Mouse (Mus musculus) forebrain, embryonic 13.5 days (tissue): ENCODE measurements around the gene Cttnbp2. TPM values are rescaled to one million over a fixed set of nuclear protein-coding genes. Genes with fewer than 3 reads are reported as not detected.

Source experiments
- ATAC-seq: fragments of 200-750 bp; cut with Nextera tagmentation; 2 replicates; pipeline ENCODE4 v1.8.0; 2017
- H3K27ac ChIP-seq: fragments of 300-500 bp; sonication (generic); 2 replicates; pipeline ENCODE4 v1.5.1; 2015; ENCODE audit warnings: inconsistent platforms, mild to moderate bottlenecking, moderate library complexity
- H3K27me3 ChIP-seq: fragments of 300-500 bp; sonication (generic); 2 replicates; pipeline ENCODE4 v1.6.1; 2015; ENCODE audit warnings: mild to moderate bottlenecking, inconsistent platforms
- H3K36me3 ChIP-seq: fragments of 300-500 bp; sonication (generic); 2 replicates; pipeline ENCODE4 v1.6.1; 2015; ENCODE audit warnings: mild to moderate bottlenecking, inconsistent platforms; ENCODE audit not compliant: poor library complexity, severe bottlenecking
- H3K4me1 ChIP-seq: fragments of 300-500 bp; sonication (generic); 2 replicates; pipeline ENCODE4 v1.6.1; 2015; ENCODE audit warnings: inconsistent platforms
- H3K4me2 ChIP-seq: fragments of 300-500 bp; sonication (generic); 2 replicates; pipeline ENCODE4 v1.6.1; 2015; ENCODE audit warnings: inconsistent platforms, mild to moderate bottlenecking, moderate library complexity
- H3K4me3 ChIP-seq: fragments of 300-500 bp; sonication (generic); 2 replicates; pipeline ENCODE4 v1.5.1; 2015; ENCODE audit warnings: mild to moderate bottlenecking, inconsistent platforms
- H3K9ac ChIP-seq: fragments of 300-500 bp; sonication (generic); 2 replicates; pipeline ENCODE4 v1.6.1; 2015; ENCODE audit warnings: mild to moderate bottlenecking, inconsistent platforms
- H3K9me3 ChIP-seq: fragments of 300-500 bp; sonication (generic); replicated peaks from 2 replicates; pipeline ENCODE4 v1.6.1; 2016; ENCODE audit warnings: inconsistent platforms
- WGBS: fragments of 180-500 bp; shearing (Covaris S2); methylation state at CpG from one replicate; pipeline ENCODE4 v1.1.7; 2015; 5-methylcytosine and 5-hydroxymethylcytosine counted together
- polyA plus RNA-seq: library from polyadenylated mRNA; unstranded; fragments of >200 nt; fragmentation: Nextera tagmentation; extraction: Ambion mirVana; gene quantifications from 2 replicates; pipeline ENCODE4 v1.2.1, GENCODE M21; 2015

The Cttnbp2 gene
- polyA plus RNA-seq, 1 experiment from 2014 or later, result 59.1 TPM

DNA sequence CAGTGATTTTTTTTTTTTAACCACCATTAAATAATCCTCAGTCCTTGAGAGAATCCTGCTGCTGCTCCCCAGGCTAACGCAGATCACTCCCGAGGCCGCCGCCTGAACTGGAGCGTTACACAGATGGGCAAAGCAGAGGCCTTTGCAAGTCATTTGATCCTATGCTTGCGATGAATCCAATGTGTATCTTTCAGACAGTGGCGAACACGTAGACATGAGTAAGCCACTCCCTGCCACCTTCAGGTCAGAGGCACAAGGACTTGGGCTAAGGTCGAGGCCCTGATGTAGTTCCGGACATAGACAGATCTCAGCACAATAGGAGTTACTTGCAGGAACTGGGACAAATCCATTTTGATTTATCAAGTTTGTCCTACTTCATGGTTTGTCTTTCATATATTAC lies 49.0 kb downstream of the Cttnbp2 start:
- 81% methylated on average over 10 of the region's 10 CpGs for WGBS
- no peak for ATAC-seq
- H3K4me3 ChIP-seq, result no peak overlapping the region

DNA sequence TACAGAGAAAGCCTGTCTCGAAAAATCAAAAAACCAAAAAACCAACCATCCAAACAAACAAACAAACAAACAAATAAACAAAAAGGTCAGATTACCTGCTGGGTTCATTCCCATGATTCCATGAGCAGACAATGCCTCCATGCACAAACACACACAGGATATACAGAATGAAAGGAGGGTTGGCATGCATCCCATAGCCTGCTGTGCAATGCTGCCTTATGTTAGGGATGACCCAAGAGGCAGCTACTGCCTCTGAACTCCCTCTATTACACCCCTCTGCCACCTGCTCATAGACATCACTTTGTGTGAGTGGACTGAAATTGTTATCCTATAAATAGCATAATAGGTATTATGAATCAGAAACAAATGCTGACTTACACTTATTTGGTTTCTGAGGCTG lies 55.0 kb downstream of the Cttnbp2 start:
- Histone ChIP-seq H3K9me3 (no peaks in the 10 kb centered on the region), H3K27ac (no peak overlapping the region), H3K4me2 (no peak overlapping the region), H3K27me3 (no peaks in the 10 kb centered on the region), H3K4me3 (no peak overlapping the region), H3K36me3 (no peaks in the 10 kb centered on the region), H3K4me1 (no peaks in the 10 kb centered on the region), H3K9ac (no peak overlapping the region)
- no peak for ATAC-seq
- WGBS, result 89% methylated on average over 1 of the region's 1 CpGs

More for the DNA sequence above, 49.0 kb downstream of the Cttnbp2 start:
- Histone ChIP-seq H3K27ac (peak overlapping the region; percentile 62), H3K9ac (no peak overlapping the region), H3K9me3 (no peaks in the 10 kb centered on the region), H3K4me2 (no peak overlapping the region), H3K36me3 (no peaks in the 10 kb centered on the region), H3K4me1 (peaks cover 21% of the 10 kb centered on the region), H3K27me3 (no peaks in the 10 kb centered on the region)

DNA sequence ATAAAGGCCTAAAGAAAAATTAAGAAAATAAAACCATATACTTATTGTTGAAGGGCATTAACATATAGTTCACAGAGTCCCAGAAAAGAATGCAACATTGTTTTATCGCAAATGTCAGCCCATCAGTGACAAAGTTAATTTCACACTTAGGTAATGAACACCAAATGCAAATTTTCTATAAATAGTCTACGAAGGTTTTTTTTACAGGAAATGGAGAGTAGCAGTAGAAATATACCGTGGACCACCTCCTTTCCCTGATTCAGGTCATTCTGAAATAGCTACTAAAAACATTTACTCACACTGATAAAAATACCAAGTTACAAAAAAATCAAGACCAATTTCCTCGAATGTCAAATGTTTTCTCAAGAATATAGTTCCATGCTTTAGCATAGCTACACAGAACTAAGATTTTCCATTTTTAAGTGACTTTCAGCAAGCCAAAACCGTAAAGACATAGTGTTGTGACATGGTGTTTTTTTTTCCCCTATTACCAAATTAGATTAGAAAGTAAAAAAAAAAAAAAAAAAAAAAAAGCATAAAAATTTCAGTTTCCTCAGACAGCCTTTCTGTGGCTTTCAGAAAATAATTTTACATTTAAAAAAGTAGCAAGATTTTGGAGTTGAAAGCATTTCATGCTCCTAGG lies 64.0 kb downstream of the Cttnbp2 start:
- WGBS, result 81% methylated on average over 5 of the region's 5 CpGs
- no peaks in the 10 kb centered on the region for H3K27me3 ChIP-seq
- no peak overlapping the region for H3K27ac ChIP-seq
- no peaks in the 10 kb centered on the region for H3K9me3 ChIP-seq
- ATAC-seq, result no peak
- H3K36me3 ChIP-seq, result no peaks in the 10 kb centered on the region
- no peak overlapping the region for H3K9ac ChIP-seq
- H3K4me1 ChIP-seq, result peaks cover 23% of the 10 kb centered on the region
- no peak overlapping the region for H3K4me3 ChIP-seq
- no peak overlapping the region for H3K4me2 ChIP-seq

DNA sequence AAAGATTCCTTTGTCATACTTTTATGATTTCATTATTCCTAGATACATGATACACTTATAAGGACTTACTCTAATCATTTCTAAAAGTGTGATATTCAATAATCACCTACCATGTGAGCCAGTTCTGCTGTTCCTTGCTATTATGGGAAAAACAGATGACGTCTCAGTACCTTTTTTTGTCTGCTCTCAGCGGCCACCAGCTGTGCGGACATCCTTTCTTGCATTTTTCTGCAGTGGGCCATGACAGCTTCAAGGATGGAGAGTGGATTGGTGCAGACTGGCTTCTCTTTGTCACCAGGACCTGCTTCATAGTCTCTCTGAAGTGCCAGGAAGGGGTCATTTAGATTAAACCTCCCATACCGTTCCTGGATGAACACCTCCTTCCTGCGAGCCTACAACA lies 66.6 kb downstream of the Cttnbp2 start:
- Histone ChIP-seq H3K27me3 (no peaks in the 10 kb centered on the region), H3K4me3 (no peak overlapping the region), H3K36me3 (no peaks in the 10 kb centered on the region), H3K9me3 (no peaks in the 10 kb centered on the region), H3K4me1 (peaks cover 24% of the 10 kb centered on the region), H3K4me2 (no peak overlapping the region), H3K27ac (no peak overlapping the region; the same call in 1 of the 2 replicates), H3K9ac (no peak overlapping the region)
- no peak for ATAC-seq
- 74% methylated on average over 5 of the region's 5 CpGs for WGBS

DNA sequence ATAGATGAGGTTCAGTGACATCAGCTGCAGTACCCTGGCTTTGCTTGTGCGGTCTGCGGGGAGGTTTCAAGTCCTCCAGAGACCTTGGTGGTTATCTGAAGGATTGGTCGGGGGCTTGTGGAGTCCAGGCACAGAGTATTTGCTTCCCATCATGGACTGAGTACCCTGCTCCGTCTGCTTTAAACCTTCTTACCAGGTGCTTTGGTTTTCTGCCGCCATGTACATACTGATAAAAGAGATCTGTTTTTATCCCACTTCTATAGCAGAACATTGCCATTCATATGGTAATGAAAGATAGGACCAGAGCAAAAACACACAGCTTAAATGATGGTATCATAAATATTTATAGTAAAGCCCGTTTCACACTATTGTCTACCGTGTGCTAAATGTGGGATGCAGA lies 67.7 kb downstream of the Cttnbp2 start:
- Histone ChIP-seq H3K36me3 (no peaks in the 10 kb centered on the region), H3K4me3 (no peak overlapping the region), H3K27me3 (no peaks in the 10 kb centered on the region), H3K9ac (no peak overlapping the region), H3K27ac (peak overlapping the region; percentile 88), H3K9me3 (no peaks in the 10 kb centered on the region), H3K4me1 (peaks cover 24% of the 10 kb centered on the region), H3K4me2 (peak overlapping the region; percentile 25)
- WGBS, result 22% methylated on average over 7 of the region's 7 CpGs
- ATAC-seq, result peak; percentile 68

DNA sequence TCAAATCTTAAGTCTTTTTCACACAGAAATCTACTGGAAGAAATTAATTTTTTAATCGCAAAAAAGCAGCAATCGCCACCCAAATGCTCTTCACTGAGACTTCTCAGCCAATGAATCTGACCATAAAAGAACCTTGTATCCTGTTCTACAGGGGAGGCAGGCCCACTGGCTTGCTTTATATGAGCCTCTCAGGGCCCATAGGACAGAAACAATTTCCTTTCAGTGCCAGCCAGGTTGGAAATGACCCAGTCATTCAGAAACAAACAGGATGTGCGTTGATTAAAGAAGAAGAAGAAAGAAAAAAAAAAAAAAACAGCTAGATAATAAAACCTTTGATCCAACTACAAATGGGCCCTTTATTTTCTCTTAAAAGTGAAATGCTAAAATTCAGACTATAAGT lies 68.3 kb downstream of the Cttnbp2 start:
- no peak overlapping the region for H3K9ac ChIP-seq
- no peaks in the 10 kb centered on the region for H3K27me3 ChIP-seq
- ATAC-seq, result peak; percentile 75
- no peaks in the 10 kb centered on the region for H3K9me3 ChIP-seq
- no peak overlapping the region for H3K4me3 ChIP-seq
- H3K27ac ChIP-seq, result peak overlapping the region; percentile 88
- 35% methylated on average over 3 of the region's 3 CpGs for WGBS
- H3K4me1 ChIP-seq, result peaks cover 24% of the 10 kb centered on the region
- no peaks in the 10 kb centered on the region for H3K36me3 ChIP-seq
- H3K4me2 ChIP-seq, result no peak overlapping the region

DNA sequence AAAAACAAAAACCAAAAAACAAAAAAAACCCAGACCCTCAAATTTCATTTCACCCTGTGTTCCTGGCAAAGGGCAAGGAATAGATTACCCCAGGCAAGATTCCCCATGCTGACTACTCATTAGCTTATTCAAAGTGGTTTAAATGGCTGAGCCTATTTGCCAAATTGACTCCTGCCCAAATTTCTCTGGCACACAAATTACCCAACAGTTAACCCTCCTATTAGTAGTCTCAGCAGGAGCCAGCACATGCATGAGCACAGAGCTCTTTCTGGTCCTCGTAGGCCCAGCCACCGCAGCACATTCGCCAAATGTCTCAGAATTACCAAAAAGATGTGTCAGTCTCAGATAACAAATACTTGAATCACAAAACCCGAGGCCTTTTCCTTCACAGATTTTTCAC lies 68.9 kb downstream of the Cttnbp2 start:
- no peak overlapping the region for H3K9ac ChIP-seq
- H3K27me3 ChIP-seq, result no peaks in the 10 kb centered on the region
- H3K4me2 ChIP-seq, result no peak overlapping the region
- H3K27ac ChIP-seq, result peak overlapping the region; percentile 88
- H3K4me3 ChIP-seq, result no peak overlapping the region
- peaks cover 24% of the 10 kb centered on the region for H3K4me1 ChIP-seq
- peak; percentile 86 for ATAC-seq
- 6% methylated on average over 4 of the region's 4 CpGs for WGBS
- H3K9me3 ChIP-seq, result no peaks in the 10 kb centered on the region
- H3K36me3 ChIP-seq, result no peaks in the 10 kb centered on the region

DNA sequence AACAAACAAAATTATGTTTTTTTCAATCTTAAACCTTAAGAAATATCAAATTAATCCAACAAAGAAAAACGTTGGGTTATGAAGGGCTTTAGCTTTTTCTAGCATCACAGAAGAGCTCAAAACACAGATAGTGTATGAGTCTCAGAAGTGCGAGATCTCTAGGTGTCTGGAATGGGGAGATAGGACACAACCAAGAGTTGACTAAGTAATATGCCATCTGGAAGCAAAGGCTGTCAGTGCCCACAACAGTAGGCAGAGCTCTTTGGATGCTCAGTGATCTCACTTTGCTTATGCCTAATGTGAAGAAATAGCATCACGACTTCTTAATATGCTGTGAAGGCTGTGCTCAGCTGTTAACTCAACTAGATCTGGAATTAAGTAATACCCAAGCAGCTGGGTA lies 72.3 kb downstream of the Cttnbp2 start:
- WGBS, result 79% methylated on average over 3 of the region's 3 CpGs
- no peaks in the 10 kb centered on the region for H3K36me3 ChIP-seq
- no peak overlapping the region for H3K27ac ChIP-seq
- no peaks in the 10 kb centered on the region for H3K9me3 ChIP-seq
- no peak for ATAC-seq
- no peak overlapping the region for H3K4me3 ChIP-seq
- H3K27me3 ChIP-seq, result no peaks in the 10 kb centered on the region
- no peak overlapping the region for H3K4me2 ChIP-seq
- no peak overlapping the region for H3K9ac ChIP-seq
- peaks cover 15% of the 10 kb centered on the region for H3K4me1 ChIP-seq

DNA sequence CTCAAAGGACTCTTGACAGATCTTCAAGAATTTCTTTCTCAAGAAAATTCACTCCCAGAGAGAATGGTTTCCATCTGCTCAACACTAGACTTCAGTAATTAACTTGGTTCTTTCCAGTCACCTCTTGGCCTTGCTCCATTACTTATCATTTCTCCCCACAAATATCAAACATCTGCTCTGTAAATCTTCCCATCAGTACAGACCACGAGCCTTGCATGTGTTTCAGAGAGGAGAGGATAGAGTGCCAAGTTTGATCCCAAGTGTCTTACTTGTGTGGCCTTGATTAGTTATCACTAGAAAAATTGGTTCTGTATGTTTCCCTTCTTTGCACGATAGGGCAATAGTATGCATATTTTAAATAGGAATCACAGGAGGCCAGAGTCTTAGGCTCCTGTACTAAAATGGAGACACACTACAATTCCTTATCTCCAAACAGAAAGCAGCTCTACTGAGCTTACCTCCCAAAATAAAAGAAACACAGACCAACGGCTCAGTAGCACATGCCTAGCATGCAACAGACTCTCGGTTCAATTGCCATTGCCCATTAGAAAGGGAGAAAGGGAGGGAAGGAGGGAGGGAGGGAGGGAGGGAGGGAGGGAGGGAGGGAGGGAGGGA lies 73.6 kb downstream of the Cttnbp2 start:
- no peak for ATAC-seq
- H3K9me3 ChIP-seq, result no peaks in the 10 kb centered on the region
- H3K27me3 ChIP-seq, result no peaks in the 10 kb centered on the region
- WGBS, result 64% methylated on average over 4 of the region's 4 CpGs
- H3K9ac ChIP-seq, result no peak overlapping the region
- H3K4me3 ChIP-seq, result no peak overlapping the region
- no peak overlapping the region for H3K4me2 ChIP-seq
- no peaks in the 10 kb centered on the region for H3K36me3 ChIP-seq
- H3K4me1 ChIP-seq, result peaks cover 5% of the 10 kb centered on the region
- peak overlapping the region; percentile 48; the same call in 1 of the 2 replicates for H3K27ac ChIP-seq

DNA sequence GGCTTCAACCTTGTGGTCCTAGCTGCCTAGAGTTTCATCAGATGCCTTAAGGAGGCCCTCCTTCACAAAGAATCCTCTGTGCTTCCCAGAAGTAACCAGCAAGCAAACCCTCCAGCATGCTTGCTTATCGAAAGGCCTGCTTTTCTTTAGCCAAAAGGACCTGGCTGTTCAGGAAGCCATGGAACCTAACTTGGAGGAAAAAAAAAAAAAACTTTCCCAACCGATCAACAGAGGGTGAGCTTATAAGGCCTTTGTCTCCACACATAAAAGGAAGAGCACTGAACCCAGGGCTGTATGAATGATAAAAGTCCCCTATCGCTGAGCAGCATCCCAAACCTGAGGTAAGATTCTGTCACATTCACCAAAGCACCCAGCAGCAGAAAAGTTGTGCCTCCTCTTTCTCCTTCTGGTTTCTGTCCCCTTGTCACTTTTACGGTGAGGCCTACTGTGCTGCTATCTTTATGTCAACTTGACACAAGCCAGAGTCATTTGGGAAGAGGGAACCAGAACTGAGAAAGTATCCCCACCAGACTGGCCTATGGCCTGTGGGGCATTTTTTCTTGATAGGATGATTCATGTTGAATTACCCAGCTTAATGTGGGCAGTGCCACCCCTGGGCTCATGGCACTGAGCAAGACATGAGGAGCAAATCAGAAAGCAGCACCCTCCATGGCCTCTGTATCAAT lies 78.4 kb downstream of the Cttnbp2 start:
- Histone ChIP-seq H3K4me2 (no peak overlapping the region), H3K9ac (no peak overlapping the region), H3K9me3 (no peaks in the 10 kb centered on the region), H3K36me3 (peaks cover 18% of the 10 kb centered on the region), H3K27ac (no peak overlapping the region), H3K27me3 (no peaks in the 10 kb centered on the region), H3K4me1 (no peaks in the 10 kb centered on the region), H3K4me3 (no peak overlapping the region)
- no peak for ATAC-seq
- WGBS, result 77% methylated on average over 4 of the region's 4 CpGs

DNA sequence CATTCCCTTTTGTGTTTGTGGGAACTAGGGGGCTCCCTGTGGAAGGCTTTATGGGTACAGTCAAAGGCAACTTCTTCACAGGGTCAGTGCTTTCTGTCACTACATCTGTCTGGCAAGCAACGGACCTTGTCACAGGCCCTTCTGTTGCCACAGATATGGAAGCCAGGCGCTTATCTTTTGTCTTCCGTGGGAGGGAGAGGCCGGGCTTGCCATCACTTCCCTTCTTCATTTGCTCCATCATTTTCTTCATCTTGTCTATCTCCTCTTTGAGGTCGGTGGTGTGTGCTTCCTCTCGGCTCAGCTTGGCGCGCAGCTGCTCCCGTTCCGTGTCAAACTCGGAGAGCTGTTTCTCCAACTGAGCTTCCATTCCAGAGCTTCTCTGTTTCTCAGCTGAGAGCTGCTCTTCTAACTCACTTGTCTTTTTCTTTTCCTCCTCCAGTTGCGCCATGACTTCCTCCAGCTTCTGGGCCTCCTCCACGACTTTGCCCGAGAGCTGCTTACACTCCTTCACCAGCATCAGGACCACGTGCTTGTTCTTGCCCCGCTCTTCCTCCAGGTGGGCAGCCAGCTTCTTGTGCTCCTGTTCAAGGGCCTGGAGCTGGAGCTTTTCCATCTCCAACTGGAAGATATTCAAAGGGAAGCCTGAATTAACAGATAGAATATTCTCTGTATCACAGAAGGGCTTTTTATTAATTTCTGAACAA lies 79.7 kb downstream of the Cttnbp2 start:
- Histone ChIP-seq H3K9ac (no peak overlapping the region), H3K27me3 (no peaks in the 10 kb centered on the region), H3K4me1 (no peaks in the 10 kb centered on the region), H3K36me3 (peaks cover 18% of the 10 kb centered on the region), H3K4me3 (no peak overlapping the region), H3K9me3 (no peaks in the 10 kb centered on the region), H3K4me2 (no peak overlapping the region), H3K27ac (no peak overlapping the region)
- 92% methylated on average over 16 of the region's 16 CpGs for WGBS
- ATAC-seq, result no peak

DNA sequence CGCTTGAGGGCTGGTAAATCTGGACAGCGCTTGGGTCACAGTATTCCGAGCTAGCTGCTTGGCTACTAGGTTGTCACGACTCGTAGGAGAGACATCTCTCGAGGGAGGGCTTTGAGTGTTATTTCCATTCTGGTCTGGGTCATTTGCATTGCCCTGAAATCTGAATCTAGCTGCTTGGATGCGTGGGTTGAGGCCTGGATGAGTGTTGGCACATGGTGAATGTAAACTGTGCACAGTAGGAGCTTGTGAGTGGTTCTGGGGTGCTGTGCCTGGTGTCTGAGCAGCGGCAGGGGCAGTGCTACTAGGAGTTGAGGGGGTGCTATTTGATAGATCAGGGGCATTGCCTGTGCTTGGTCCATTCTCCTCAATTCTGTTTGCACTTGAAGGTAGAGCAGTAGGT lies 80.3 kb downstream of the Cttnbp2 start:
- Histone ChIP-seq H3K27ac (no peak overlapping the region), H3K4me2 (no peak overlapping the region), H3K36me3 (peaks cover 18% of the 10 kb centered on the region), H3K4me3 (no peak overlapping the region), H3K9me3 (no peaks in the 10 kb centered on the region), H3K4me1 (no peaks in the 10 kb centered on the region), H3K27me3 (no peaks in the 10 kb centered on the region), H3K9ac (no peak overlapping the region)
- no peak for ATAC-seq
- whole genome bisulfite sequencing, result 89% methylated on average over 8 of the region's 8 CpGs
